Mouse (Mus musculus) liver, embryonic 12.5 days (tissue): ENCODE results near the gene Slc47a1. TPM values are rescaled to one million over a fixed set of nuclear protein-coding genes. Genes with fewer than 3 reads are reported as not detected.

Experiments
- polyA plus RNA-seq: library from polyadenylated mRNA; unstranded; fragments of >200 nt; fragmentation: Nextera tagmentation; extraction: Ambion mirVana; gene quantifications from 2 replicates; pipeline ENCODE4 v1.2.1, GENCODE M21; 2016

The Slc47a1 gene
- polyA plus RNA-seq, 1 experiment from 2014 or later, result 2.5 TPM

Other genes with a start within 250 kb of the Slc47a1 start
- 28.5 and 30.8 TPM in 2 replicates for gene Usp22, start 203.3 kb downstream of the Slc47a1 start, polyA plus RNA-seq
- 0.07 TPM in 1 of 2 replicates, not detected in the other for gene Aldh3a1, start 170.8 kb downstream of the Slc47a1 start, polyA plus RNA-seq
- gene Aldh3a2, start 110.9 kb downstream of the Slc47a1 start, polyA plus RNA-seq, result 19.5 and 24.5 TPM in 2 replicates
- 0.12 TPM in 1 of 2 replicates, not detected in the other for gene Slc47a2, start 35.5 kb downstream of the Slc47a1 start, polyA plus RNA-seq
- 0.13 and 0.14 TPM in 2 replicates for gene Rnf112, start 75.8 kb upstream of the Slc47a1 start, polyA plus RNA-seq
- 11.0 and 16.3 TPM in 2 replicates for gene Mfap4, start 107.1 kb upstream of the Slc47a1 start, polyA plus RNA-seq
- gene Mapk7, start 116.1 kb upstream of the Slc47a1 start, polyA plus RNA-seq, result 12.9 and 14.8 TPM in 2 replicates
- gene B9d1, start 126.8 kb upstream of the Slc47a1 start, polyA plus RNA-seq, result 4.8 TPM in 2 replicates
- 5.2 and 6.2 TPM in 2 replicates for gene Epn2, start 201.3 kb upstream of the Slc47a1 start, polyA plus RNA-seq